Mouse (Mus musculus) E14TG2a.4 (cell line): Measurements from ENCODE around the gene Bhlhe23.

Experiments
- CTCF ChIP-seq: conservative IDR thresholded peaks from 2 replicates; pipeline ENCODE4 v1.5.1; 2014; ENCODE audit warnings: low read length
- POU5F1 ChIP-seq: IDR thresholded peaks from 2 replicates; pipeline ENCODE4 v1.6.1; 2014; ENCODE audit warnings: low read length, borderline replicate concordance

DNA sequence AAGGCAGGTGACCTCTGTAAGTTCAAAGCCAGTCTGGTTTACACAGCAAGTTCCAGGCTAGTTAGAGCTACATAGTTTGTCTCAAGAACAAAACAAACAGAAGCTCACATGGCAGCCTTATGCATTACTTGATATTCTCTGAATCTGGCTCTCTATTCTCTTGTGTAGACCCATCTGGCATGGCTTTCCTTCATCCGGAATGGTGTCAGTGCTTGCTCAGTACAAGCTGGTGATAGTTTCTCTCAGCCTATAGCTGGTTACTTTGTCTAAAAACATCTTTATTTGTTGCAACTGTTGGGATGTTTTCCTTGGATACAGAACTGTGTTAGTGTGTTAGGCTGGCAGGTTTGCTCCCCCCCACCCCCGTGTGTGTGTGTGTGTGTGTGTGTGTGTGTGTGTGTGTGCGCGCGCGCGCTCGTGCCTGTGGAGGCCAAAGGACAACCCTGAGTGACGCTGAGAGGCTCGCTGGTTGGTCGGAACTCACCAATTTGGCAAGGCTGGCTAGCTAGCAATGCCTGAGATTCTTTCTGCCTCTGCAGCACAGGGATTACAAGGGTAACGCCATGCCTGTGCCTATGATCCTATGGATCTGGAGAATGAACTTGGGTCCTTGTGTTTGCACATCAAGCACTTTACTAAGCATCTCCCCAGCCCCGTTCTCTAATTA, 11.0 kb upstream of the Bhlhe23 start:
- TF ChIP-seq CTCF, result no peak
- no peak for TF ChIP-seq POU5F1
